Mouse (Mus musculus): ENCODE data around the gene Bach2.

DNA sequence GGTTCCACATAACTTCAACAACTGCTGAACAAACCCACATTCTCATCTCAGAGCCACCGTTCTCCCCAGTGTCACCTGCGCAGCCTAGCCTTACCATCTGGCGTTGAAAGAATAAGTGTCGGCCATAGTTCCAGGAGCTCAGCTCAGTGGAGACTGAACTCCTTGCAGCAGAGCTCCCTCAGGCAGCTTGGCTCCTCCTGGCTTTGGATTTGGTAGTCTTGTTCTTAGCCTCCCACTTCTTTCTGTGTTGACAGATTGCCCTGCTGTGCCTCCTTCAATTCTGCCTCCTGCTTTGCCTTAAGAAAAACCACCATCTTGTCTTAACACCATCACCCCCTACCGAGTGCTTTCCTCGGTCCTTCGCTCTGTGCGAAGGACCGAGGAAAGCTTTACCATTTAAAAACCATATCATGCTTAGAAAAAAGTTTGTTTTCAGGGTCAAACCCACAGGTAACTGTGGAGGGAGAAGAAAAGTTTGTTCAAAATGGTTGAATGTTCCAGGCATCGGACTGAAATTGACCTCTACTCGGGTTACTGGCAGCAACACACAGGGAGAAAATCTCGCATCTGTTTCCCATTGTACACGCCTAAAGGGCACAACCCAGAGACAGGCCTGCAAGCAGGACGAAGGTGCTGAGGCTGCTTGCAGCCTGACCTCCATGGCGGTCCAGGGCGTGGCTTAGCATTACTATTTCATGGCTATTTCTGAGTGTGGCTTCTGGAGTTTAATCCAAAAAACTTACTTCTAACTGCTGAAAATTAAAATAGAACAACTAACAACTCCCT is 2.5 kb upstream of the Bach2 start:
- TF ChIP-seq POLR2A (IDR thresholded peaks at IDR 0.05; ENCODE audit: insufficient read depth, low read length) (no peak), CTCF (IDR thresholded peaks at IDR 0.05; ENCODE audit: low read depth, low read length) (no peak), EP300 (IDR thresholded peaks at IDR 0.05; ENCODE audit: insufficient read depth, low read depth, low read length) (no peak)
